Mouse (Mus musculus) spleen, adult 2 months (tissue): ENCODE results near the gene Cdc37.

Experiments
- CTCF ChIP-seq: fragments of 200-500 bp; IDR thresholded peaks from 2 replicates; pipeline ENCODE4 v1.5.1; 2011; ENCODE audit warnings: mild to moderate bottlenecking, inconsistent platforms; ENCODE audit not compliant: insufficient read depth, insufficient read length, insufficient replicate concordance; ENCODE audit errors: extremely low read depth
- POLR2A ChIP-seq: fragments of 200-500 bp; IDR thresholded peaks from 2 replicates; pipeline ENCODE4 v1.6.1; 2011; ENCODE audit warnings: low read depth, low read length, inconsistent platforms

- no peak for TF ChIP-seq CTCF
- no peak for TF ChIP-seq POLR2A
These were observed 7.9 kb downstream of the Cdc37 start for GRCm38 (mm10) chr9:21141922-21142321.
